Mouse (Mus musculus): Measurements from ENCODE around the gene Caskin1. TPM values are rescaled to one million over a fixed set of nuclear protein-coding genes. Genes with fewer than 3 reads are reported as not detected.

Gene Caskin1
- polyA plus RNA-seq, 1 experiment from 2014 or later: 0.77 TPM

DNA sequence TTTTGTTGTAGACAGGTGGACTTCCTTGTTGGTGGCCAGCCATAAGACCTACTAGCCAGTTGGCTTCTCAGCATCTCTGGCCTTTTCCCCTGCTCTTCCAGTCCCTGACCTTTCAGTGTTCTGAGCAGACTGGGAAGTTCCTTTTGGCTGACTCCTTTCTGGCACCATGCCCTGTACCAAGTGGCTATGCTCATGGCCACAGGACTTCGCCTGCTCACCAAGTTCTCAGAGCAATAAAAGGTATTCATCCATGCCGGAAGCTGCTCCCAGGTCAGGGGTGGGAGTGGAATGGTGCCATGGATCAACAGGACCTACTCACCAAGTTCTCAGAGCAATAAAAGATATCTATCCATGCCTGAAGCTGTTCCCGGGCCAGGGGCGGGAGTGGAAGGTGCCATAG is 15.9 kb upstream of the Caskin1 start:
- H3K36me3 ChIP-seq: peaks cover 51% of the 10 kb centered on the region
- H3K9ac ChIP-seq: no peak overlapping the region
- H3K27ac ChIP-seq (ENCODE audit: poor library complexity, severe bottlenecking): no peak overlapping the region

GRCm38 (mm10) chr17:24473612-24474275 is 14.7 kb upstream of the Caskin1 start, which contains the start of gene Bricd5:
Bricd5 (plus strand) TSS chr17:24473884.
- peaks cover 40% of the 10 kb centered on the region for H3K4me1 ChIP-seq (replicated peaks)
- peak within 1 kb of the TSS; percentile 34 for H3K9ac ChIP-seq
- no peaks in the 10 kb centered on the region for H3K27me3 ChIP-seq (replicated peaks)
- H3K36me3 ChIP-seq: peaks cover 53% of the 10 kb centered on the region
- H3K4me3 ChIP-seq: 0 out of 2 replicates have a peak within 1 kb of the TSS, but pooled peaks have one; percentile 76
- H3K4me2 ChIP-seq: peak within 1 kb of the TSS; percentile 97
- no peak for ATAC-seq (ENCODE audit: insufficient number of reproducible peaks, low FRiP score)
- WGBS: 73% methylated on average over 6 of the region's 6 CpGs
- no peaks in the 10 kb centered on the region for H3K9me3 ChIP-seq (replicated peaks)
- peak within 1 kb of the TSS; percentile 8; the same call in 1 of the 2 replicates for H3K27ac ChIP-seq (ENCODE audit: poor library complexity, severe bottlenecking)

More for the DNA sequence above, 15.9 kb upstream of the Caskin1 start:
- no peaks in the 10 kb centered on the region for H3K27me3 ChIP-seq (replicated peaks)
- peaks cover 32% of the 10 kb centered on the region for H3K4me1 ChIP-seq (replicated peaks)
- H3K4me3 ChIP-seq: peak overlapping the region; percentile 76; the same call in 1 of the 2 replicates
- no peak for ATAC-seq (ENCODE audit: insufficient number of reproducible peaks, low FRiP score)
- WGBS: 66% methylated on average over 4 of the region's 4 CpGs
- H3K9me3 ChIP-seq (replicated peaks): no peaks in the 10 kb centered on the region
- peak overlapping the region; percentile 97 for H3K4me2 ChIP-seq

- H3K9me3 ChIP-seq (replicated peaks): no peaks in the 10 kb centered on the region
- no peak overlapping the region for H3K9ac ChIP-seq
- no peak overlapping the region for H3K4me3 ChIP-seq
- WGBS: 60% methylated on average over 5 of the region's 5 CpGs
- peaks cover 40% of the 10 kb centered on the region for H3K4me1 ChIP-seq (replicated peaks)
- H3K27me3 ChIP-seq (replicated peaks): no peaks in the 10 kb centered on the region
- H3K27ac ChIP-seq (ENCODE audit: poor library complexity, severe bottlenecking): no peak overlapping the region
- no peak overlapping the region for H3K4me2 ChIP-seq
- ATAC-seq (ENCODE audit: insufficient number of reproducible peaks, low FRiP score): no peak
- H3K36me3 ChIP-seq: peaks cover 53% of the 10 kb centered on the region
Observed at GRCm38 (mm10) chr17:24474557-24474956, 13.8 kb upstream of the Caskin1 start.

DNA sequence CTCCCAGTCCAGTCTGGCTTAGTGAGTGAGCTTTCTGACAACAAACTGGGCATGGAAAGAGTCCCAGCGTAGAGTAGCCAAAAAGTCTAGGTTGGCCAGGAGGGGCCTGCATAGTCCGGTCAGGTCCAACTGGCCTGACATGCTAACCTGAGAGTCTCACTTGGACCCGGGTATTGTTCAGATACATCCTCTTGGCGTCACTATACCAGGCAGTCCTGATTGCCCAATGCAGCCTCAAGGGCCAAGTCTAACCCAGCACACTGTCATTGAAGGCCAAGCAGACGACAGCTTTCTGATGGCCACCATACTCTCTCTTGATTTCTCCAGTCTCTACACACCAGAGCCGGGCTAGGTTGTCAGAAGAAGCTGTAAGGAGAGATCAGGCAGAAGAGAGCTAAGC is 12.8 kb upstream of the Caskin1 start:
- no peaks in the 10 kb centered on the region for H3K9me3 ChIP-seq (replicated peaks)
- no peak overlapping the region for H3K9ac ChIP-seq
- ATAC-seq (ENCODE audit: insufficient number of reproducible peaks, low FRiP score): no peak
- no peak overlapping the region for H3K4me2 ChIP-seq
- WGBS: 89% methylated on average over 6 of the region's 6 CpGs
- H3K4me3 ChIP-seq: no peak overlapping the region
- peaks cover 53% of the 10 kb centered on the region for H3K36me3 ChIP-seq
- no peaks in the 10 kb centered on the region for H3K27me3 ChIP-seq (replicated peaks)
- H3K27ac ChIP-seq (ENCODE audit: poor library complexity, severe bottlenecking): no peak overlapping the region
- peaks cover 45% of the 10 kb centered on the region for H3K4me1 ChIP-seq (replicated peaks)

DNA sequence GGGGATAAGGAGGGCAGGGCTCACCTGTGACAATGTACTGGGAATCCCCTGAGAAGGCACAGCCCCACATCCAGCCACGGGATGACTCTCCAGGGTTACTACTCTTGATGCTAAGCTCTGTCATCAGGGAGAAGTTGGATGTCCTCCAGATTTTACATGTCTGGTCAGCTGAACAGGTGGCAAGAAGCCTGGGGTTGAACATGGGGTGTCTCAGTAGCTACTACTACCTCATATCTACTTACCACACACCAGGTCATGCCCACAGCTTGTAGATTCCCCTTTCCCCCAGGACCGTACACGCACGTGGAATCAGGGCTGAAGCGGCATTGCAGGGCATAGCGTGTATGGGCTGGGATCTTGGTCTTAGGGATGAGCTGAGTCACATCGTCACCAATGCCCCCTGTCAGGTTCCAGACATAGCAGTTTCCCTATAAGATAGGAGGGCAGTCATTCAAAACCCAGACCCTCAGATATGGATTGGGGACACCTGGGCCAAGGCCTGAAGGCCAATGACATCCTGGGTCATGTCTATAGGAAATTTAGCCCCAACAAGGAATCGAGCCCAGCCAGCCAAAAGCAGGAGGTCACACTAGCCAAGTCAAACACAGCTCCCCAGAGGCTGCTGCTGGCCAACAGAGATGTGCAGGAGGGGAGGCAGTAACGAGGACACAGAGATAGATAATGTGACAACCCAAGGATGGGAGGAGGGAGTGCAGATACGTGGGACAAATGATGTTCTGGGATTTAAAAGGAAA is 12.2 kb upstream of the Caskin1 start:
- Histone ChIP-seq H3K9ac (no peak overlapping the region), H3K27ac (ENCODE audit: poor library complexity, severe bottlenecking) (no peak overlapping the region), H3K27me3 (replicated peaks) (no peaks in the 10 kb centered on the region), H3K4me2 (no peak overlapping the region), H3K4me3 (no peak overlapping the region), H3K4me1 (replicated peaks) (peaks cover 43% of the 10 kb centered on the region), H3K9me3 (replicated peaks) (no peaks in the 10 kb centered on the region), H3K36me3 (peaks cover 53% of the 10 kb centered on the region)
- WGBS: 88% methylated on average over 10 of the region's 10 CpGs
- ATAC-seq (ENCODE audit: insufficient number of reproducible peaks, low FRiP score): no peak

GRCm38 (mm10) chr17:24477053-24477984 is 11.1 kb upstream of the Caskin1 start:
- H3K9ac ChIP-seq: peak overlapping the region; percentile 84
- WGBS: 89% methylated on average over 20 of the region's 20 CpGs
- H3K36me3 ChIP-seq: peaks cover 53% of the 10 kb centered on the region
- H3K4me2 ChIP-seq: no peak overlapping the region; the same call in 1 of the 2 replicates
- H3K4me1 ChIP-seq (replicated peaks): peaks cover 33% of the 10 kb centered on the region
- no peak overlapping the region for H3K27ac ChIP-seq (ENCODE audit: poor library complexity, severe bottlenecking)
- no peak overlapping the region for H3K4me3 ChIP-seq
- H3K27me3 ChIP-seq (replicated peaks): no peaks in the 10 kb centered on the region
- ATAC-seq (ENCODE audit: insufficient number of reproducible peaks, low FRiP score): no peak
- no peaks in the 10 kb centered on the region for H3K9me3 ChIP-seq (replicated peaks)

DNA sequence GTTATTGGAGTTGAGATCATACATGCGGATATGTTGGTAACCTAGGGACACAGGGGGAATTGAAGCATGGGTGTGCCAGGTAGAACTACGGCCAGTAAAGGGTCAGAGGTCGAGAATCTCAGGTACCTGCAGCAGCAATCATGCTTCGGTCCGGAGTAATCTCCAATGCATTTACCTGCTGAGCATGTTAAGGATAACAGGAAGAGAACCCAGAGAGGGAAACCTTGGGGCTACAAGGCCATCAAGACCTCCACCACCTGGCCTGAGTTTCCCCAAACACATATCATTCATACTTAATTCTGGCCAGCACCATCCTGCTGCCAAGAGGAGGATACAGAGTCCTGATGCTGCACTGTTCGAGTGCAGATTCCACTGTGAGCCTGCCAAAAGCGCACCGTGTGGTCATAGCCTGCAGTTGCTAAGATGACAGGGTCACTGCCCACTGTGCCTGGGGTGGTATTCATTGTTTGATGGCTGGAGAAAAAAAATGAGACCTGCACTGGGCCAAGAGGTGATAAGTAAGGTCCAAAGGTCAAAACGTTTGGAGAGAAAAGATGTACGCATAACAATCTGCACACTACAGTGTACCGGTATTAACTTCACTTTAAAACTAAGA is 10.3 kb upstream of the Caskin1 start:
- 48% methylated on average over 11 of the region's 11 CpGs for WGBS
- Histone ChIP-seq H3K9me3 (replicated peaks) (no peaks in the 10 kb centered on the region), H3K4me1 (replicated peaks) (peaks cover 26% of the 10 kb centered on the region), H3K9ac (peak overlapping the region; percentile 84), H3K4me3 (peak overlapping the region; percentile 79), H3K27me3 (replicated peaks) (no peaks in the 10 kb centered on the region), H3K4me2 (peak overlapping the region; percentile 70), H3K36me3 (peaks cover 46% of the 10 kb centered on the region), H3K27ac (ENCODE audit: poor library complexity, severe bottlenecking) (no peak overlapping the region)
- peak; percentile 9; the same call in 1 of the 2 replicates for ATAC-seq (ENCODE audit: insufficient number of reproducible peaks, low FRiP score)

DNA sequence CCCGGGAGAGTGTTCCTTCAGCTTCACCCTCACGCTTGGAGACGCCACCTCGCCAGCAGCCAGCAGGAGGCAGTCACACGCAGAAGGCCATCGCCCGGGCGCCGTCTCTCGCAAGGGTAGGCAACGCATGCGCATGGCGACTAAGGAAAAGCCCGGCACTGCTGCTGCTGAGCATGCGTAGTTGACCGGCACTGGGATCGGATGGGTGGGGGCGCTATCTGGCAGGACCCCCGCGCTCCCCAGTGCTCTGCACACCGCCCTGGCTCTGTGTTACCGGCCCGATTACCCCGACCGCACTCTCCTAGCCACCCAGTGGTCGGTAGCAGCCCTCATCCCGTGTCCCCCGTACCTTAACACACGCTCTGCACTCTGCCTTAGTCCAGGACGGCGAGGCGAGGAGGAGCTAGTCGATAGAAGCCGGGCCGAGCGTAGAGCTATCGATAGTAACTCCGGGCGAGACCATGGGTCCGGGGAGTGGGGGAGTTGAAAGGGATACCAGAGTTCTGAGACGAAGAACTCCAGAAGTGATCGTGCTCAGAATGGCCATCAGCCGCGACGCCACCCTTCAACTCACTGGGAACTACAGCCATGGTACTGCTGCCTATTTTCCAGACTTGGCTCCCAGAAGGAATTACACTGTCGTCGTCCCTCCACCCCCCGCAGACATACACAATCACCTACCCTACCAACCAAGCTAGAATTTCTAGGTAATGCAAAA is 9.6 kb upstream of the Caskin1 start, which contains the start of gene Mlst8:
TSS of gene Mlst8 (minus strand) at position 416 of the 718 bp plus-strand sequence.
- peak within 1 kb of the TSS; percentile 70 for H3K4me2 ChIP-seq
- WGBS: under 1% methylated on average over 48 of the region's 48 CpGs
- peak within 1 kb of the TSS; percentile 94 for H3K27ac ChIP-seq (ENCODE audit: poor library complexity, severe bottlenecking)
- H3K27me3 ChIP-seq (replicated peaks): no peaks in the 10 kb centered on the region; the same call in 1 of the 2 replicates
- no peaks in the 10 kb centered on the region for H3K9me3 ChIP-seq (replicated peaks)
- H3K4me3 ChIP-seq: peak within 1 kb of the TSS; percentile 79
- H3K36me3 ChIP-seq: peaks cover 39% of the 10 kb centered on the region
- peaks cover 22% of the 10 kb centered on the region for H3K4me1 ChIP-seq (replicated peaks)
- peak; percentile 93 for ATAC-seq (ENCODE audit: insufficient number of reproducible peaks, low FRiP score)
- peak within 1 kb of the TSS; percentile 84 for H3K9ac ChIP-seq

DNA sequence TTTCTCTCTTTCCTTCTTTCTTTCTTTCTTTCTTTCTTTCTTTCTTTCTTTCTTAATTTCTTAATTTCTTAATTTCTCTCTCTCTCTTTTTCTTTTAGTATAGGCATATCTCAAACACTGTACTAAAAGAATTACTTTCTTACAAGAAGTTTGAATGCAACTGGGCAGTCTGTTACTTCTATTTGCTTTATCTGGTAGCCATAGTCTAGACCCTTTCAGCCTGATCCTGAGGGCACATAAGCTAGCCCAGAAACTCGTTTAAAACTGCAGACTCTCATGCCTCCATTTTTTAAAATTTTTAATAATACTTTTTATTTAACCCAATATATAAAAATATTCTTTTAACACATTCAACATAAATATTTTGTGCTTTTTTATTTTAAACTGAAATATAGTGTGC is 9.0 kb upstream of the Caskin1 start:
- peak overlapping the region; percentile 42 for H3K4me2 ChIP-seq
- no peak for ATAC-seq (ENCODE audit: insufficient number of reproducible peaks, low FRiP score)
- H3K9ac ChIP-seq: no peak overlapping the region
- peak overlapping the region; percentile 79; the same call in 1 of the 2 replicates for H3K4me3 ChIP-seq
- H3K36me3 ChIP-seq: peaks cover 33% of the 10 kb centered on the region
- 36% methylated on average over 1 of the region's 1 CpGs for WGBS
- no peaks in the 10 kb centered on the region for H3K9me3 ChIP-seq (replicated peaks)
- peaks cover 16% of the 10 kb centered on the region for H3K4me1 ChIP-seq (replicated peaks)
- H3K27ac ChIP-seq (ENCODE audit: poor library complexity, severe bottlenecking): no peak overlapping the region
- H3K27me3 ChIP-seq (replicated peaks): no peaks in the 10 kb centered on the region; the same call in 1 of the 2 replicates
